Mouse (Mus musculus): Measurements from ENCODE around the gene Emid1.

Emid1 gene

DNA sequence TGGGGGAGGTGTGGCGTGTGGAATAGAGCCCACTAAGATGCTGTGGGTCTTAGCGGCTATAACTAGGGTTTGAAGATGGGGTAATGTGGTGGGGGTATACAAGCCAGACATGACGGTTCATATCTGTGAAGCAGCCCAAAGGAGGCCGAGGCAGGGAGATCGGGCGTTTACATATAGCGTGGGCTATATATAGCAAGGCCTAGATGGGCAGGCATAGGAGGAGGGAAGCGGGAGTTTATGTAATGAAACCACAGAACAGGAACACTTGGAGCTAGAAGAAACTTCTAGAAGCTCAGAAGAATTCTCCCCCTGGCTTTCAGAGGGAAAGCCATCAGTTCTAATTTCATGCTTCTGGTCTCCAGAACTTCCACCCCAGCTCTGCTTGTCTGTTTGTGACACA is 11.4 kb upstream of the Emid1 start:
- in situ Hi-C loops (cut with MboI; ENCODE audit: low sequenced_read_pairs) = no loop called here

DNA sequence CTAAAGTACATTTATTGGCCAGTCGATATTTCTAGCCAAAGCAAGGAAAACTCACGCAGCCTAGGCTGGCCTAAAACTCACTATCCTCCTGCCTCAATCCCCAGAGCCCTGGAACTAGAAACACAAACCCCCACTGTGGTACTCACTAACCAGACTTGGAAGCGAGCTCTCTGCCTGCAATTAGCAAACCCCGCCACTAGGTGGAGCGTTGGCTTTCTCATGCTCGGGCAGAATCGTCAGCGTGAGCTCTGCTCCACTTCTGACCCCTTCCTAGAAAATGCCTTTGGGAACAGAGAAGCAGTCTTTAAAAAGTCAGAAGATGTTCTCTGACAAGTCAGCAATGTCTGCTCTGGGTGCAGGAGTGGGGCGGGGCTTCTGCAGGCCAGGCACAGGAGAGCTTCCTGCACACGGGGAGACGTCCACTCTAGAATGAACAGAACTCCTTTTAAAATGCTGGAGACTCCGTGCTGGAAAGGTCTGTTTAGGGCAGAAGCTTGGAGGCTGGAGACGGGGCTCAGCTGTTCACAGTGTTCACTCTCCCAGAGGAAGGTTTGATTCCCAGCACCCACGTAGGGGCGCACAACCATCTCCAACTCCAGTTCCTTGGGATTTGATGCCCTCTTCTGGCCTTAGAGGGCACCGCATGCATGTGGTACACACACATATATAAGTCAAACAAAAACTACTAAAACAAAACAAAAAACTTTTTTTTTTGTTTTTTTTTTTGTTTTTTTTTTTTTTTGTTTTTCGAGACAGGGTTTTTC is 8.8 kb upstream of the Emid1 start:
- in situ Hi-C loops (cut with MboI; ENCODE audit: low sequenced_read_pairs) = no loop called here

DNA sequence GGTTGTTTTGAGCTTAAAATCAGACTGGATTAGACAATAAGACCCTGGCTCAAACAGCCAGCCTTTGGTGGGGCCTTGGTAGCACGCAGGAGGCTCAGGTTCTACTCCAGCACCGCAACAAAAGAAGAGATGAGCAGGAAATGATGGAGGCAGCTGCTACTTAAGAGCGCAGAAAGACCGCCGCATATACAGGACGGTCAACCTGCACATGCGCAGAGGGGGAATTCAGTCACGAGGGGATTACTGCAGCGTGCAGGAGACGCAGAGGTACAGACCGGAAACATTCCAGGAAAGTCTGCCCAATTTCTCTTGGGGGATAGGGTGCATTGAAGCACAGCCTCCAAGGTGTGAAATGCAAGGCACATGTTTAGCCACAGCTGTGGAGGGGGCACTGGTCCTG is 6.0 kb upstream of the Emid1 start:
- in situ Hi-C loops (cut with MboI; ENCODE audit: low sequenced_read_pairs) = no loop called here

DNA sequence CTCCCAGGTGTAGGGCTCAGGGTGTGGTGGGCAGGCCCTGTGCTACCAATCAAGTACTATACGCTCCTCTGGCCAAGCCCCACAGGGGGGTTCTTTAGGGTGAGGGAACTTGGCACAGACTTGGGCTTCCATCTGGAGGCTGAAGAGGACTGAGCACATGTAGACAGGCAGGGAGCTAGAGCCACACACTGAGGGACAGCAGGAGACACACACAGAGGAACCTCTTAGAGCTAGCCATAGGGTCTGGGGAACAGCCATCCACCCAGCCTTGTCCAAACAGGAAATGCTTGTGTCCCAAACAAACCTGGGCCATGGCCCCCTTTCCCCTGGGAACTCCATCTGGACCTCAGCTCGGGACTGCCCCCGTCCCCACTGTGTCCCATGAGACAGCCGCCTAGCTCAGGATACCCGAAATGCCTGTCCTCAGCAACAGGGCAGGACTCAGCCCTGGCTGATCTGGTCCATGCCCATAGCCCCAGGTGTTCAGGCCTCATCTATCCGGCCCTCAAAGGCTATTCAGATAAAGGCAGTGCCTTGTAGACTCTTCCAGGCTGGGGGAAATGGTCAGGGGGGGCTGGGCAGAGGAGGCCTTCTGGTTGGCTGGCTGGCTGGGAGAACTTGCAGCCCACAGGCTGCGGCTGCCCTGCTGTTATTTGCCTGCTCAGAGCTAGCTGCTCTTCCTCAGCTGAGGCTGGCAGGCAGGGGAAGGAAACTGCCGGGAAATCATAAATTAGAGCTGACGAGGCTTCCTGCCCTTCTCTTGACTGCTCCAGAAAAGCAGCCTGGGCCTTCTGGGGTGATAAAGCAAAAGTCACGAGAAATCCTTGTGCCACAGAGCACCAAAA is 3.1 kb upstream of the Emid1 start:
- in situ Hi-C loops (cut with MboI; ENCODE audit: low sequenced_read_pairs) = no loop called here

DNA sequence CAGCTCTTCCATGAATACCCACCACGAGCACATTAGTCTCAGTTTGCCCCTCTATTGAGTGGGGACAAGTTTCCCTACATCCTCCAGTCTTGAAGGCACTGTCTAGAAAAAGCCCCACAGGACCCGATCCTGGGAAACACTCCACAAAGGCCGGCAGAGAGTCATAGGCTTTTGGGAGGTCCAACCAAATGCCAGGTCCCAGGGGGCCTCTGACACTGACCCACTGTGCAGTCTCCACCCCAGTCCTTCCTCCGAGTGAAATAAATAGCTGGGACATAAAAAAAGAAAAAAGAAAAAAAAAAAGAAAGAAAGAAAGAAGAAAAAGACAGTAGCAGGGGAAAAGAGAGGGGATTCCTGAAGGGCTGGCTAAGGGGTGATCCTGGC is 818 bp downstream of the Emid1 start:
- in situ Hi-C loops (cut with MboI; ENCODE audit: low sequenced_read_pairs) = no loop called here

DNA sequence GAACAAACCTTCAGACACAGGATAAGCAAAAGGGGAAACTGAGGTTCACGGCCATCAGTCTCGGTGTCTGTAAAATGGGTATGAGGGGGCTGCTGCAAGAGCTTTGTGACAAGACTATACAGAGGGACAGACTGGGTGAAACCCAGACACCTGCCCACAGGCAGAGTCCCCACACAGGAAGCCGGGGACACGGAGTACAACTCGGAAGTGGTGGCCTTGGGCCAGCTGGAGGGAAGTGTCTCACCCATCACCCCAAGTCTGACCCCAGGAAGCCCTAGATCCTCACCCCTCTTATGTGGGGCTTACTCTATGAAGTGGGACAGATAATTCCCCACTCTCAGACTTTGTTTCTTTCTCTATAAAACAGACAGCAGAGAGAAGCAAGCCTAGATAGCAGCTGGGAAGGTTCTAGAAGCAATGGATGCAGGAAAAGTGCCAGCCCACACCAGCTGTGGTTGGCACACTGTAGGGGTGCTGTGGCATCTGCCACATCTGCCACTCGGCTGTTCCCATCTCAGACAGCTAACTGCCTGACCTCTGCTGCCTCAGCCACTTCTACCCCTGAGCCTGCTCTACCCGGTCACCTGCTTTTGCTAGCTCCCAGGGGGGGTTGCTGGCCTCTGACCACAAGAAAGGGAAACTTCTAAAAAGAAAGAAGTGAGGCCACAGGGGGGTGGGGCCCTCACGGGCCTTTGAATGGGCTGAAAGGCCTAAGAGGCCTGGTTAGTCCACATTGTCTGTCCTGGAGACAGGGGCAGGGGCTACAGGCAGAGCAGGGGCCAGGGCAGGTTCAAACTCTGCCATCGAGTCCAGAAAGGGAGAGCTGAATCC is 1.4 kb downstream of the Emid1 start:
- in situ Hi-C loops (cut with MboI; ENCODE audit: low sequenced_read_pairs) = no loop called here

DNA sequence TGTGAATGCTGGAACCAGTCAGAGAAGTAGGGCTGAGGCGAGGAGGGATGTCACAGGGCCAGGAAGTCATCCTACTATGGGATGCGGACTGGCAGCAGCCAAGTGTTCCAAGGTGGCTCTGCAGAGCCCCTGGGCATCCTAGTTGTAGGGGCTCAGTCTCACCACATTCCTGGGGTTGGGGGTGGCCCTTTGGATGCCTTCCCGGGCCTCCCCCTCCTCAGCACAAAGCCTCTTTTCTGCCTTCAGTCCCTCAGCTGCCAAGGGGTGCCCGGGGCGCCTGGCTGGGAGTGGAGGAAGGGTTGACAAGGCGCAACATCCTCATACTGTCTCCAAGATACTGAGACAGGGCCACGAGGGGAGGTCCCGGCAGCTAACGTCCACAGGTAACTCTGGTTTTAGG is 2.1 kb downstream of the Emid1 start:
- in situ Hi-C loops (cut with MboI; ENCODE audit: low sequenced_read_pairs) = no loop called here

DNA sequence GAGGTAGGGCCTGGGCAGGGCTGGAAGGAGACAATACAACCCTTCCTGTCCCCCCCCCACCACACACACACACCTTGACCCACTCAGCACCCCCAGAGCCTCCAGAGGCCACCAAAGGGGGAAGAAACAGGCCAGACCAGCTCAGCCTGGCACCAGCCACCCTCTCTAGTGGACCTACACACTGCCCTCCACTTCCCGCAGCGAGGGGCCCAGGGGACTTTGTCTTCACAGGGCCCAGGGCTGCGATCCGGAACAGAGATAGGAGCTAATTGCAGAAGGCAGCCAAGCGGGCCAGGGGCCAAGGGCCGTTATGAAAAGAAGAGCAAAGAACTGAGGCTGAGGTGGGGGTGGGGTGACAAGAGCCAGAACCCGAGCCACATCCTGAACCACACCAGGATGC is 2.8 kb downstream of the Emid1 start:
- in situ Hi-C loops (cut with MboI; ENCODE audit: low sequenced_read_pairs) = no loop called here

DNA sequence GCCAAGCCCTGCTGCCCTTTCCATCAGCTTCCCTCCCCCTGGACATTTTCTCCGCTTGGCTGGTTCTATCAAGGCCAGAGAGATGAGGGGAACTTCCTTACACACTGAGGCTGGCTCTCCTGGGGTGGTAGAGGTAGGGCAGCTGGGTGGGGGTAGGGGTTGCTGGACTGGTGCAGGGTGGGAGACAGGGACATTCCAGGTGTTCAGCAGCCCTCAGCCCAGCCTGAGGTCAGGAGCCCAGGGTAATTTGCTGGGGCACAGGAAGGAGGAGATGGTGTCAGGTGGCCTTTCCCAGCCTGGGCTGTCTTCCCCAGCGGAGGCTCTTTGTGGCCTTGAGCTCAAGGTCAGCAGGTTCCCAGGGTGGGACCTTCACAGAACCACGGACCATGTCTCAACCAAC is 6.5 kb downstream of the Emid1 start:
- in situ Hi-C loops (cut with MboI; ENCODE audit: low sequenced_read_pairs) = no loop called here

DNA sequence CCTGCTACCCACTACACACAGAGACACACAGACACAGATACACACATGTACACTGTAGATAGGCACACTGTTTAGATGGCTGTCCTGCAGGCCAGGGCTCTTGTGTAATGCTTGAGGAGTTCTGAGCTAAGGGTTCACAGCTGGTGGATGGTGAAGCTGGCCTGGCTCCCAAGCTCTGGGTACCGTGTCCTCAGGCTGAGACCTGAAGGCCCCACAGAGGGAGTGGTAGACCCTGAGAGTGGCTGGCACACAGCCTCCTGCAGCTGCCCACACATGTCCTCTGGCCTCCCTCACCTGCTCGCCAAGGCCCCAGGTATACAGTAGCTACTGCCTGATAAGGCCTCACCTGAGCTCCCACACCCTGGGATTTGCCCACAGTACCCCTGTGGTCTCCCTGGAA is 10.1 kb downstream of the Emid1 start:
- in situ Hi-C loops (cut with MboI; ENCODE audit: low sequenced_read_pairs) = no loop called here

DNA sequence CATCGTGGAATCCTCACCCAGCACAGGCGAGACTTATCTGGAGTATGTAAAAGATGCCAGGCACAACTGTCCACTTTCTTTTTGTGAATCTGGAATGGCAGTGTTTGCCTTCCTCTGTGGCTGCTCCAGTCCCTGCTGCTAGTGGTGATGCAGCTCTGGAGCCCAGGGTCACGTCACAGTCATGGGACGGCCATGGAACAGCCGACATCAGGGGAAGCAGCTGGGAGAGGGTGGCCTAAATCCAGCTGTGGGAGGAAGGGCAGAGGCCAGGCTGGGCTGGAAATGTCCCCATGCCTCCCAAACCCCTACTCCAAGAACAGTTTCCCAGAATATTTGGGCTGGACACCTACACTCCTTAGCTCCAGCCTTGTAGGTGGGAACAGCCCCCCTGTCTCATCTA is 10.8 kb downstream of the Emid1 start:
- in situ Hi-C loops (cut with MboI; ENCODE audit: low sequenced_read_pairs) = no loop called here

DNA sequence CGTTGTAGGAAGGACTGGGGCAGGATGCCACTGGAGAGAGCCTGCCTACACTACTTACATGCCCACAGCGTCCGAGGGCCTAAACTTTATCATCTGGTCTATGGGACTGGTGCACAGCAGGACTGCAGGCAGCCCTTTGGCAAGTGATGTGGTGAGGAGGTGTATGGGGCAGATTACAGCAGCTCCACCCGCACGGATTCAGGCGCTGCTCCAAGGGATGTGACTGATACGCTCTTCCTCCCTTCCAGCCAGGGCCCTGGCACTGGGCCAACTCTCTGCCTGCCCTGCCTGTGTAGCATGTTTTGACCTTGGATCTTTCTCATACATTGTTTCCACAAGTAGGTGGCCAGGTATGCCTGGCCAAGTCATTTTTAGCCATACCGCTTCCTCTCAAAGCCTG is 11.4 kb downstream of the Emid1 start:
- in situ Hi-C loops (cut with MboI; ENCODE audit: low sequenced_read_pairs) = no loop called here

DNA sequence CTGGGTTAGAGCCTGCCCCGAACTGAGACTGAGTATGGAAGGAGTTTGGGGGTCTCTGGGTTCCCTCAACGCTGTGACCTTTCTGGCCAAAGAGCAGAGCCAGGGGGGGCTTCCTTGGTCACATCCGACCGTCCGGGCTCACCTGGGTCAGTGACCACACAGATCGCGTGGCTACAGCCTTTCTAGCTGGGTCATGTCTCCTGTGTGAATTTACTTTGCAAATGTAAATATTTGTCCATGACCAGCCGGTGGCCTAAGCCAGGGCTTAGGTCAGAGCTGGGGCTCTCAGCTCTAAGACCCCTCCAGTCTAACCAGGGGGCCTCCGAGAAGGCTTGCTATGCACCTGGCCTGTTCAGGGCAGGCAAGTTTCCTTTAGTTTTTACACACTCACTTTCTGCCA is 12.7 kb downstream of the Emid1 start:
- in situ Hi-C loops (cut with MboI; ENCODE audit: low sequenced_read_pairs) = no loop called here

DNA sequence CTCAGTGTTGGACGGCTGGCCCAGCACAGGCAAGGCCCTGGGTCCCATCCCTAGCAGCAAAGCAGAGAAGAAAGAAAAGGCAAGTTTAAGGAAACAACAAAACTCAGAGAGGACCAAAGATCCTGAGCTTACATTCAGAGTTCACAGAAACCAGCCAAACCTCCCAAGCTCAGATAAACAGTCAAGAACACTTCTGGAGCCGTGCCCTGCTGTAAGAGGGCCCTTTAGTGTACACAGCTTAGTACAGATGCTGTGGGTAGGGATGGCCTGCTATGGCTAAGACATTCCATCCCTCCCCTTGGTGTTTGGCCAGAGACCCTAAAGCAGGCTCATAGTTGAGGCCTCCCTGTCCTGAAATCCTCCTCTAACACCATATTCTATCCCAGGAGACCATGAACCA is 13.4 kb downstream of the Emid1 start:
- in situ Hi-C loops (cut with MboI; ENCODE audit: low sequenced_read_pairs) = no loop called here

DNA sequence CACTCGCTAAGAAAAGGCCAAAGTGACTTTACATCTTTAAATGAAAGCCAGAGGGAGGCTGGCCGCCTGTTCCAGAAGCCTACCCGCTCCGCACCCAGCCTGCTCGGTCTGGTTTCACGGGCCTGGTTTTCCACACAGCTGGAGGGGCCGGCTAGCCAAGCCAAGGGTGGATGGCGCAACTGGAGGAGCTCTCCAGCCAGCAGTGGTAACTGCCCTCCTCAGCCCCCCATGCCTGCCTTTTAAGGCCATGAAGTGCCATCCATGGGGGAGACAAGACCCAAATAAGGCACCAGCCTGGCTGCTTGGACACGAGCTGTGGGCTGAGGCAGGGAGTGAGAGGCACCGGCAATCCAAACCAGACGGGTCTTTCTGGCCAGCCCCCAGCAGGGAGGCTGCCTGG is 16.1 kb downstream of the Emid1 start:
- in situ Hi-C loops (cut with MboI; ENCODE audit: low sequenced_read_pairs) = no loop called here

DNA sequence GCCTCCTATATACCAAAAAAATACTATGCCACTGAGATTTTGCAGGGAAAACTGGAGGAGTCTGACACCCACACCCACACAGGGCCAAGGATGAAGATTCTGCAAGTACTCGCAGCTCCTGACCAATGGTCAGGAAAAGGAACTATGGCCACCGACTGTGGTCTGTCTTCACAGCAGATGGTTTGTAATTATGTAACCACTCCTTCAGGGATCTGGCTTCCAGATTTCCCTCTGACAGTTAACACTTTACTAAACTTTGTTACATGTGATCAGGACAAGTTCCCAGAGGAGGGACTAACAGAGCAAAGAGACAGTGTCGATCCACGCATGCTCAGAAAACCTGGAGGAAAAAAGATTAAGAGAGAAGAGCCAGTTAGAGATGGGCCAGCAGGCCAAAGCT is 19.3 kb downstream of the Emid1 start:
- in situ Hi-C loops (cut with MboI; ENCODE audit: low sequenced_read_pairs) = no loop called here

DNA sequence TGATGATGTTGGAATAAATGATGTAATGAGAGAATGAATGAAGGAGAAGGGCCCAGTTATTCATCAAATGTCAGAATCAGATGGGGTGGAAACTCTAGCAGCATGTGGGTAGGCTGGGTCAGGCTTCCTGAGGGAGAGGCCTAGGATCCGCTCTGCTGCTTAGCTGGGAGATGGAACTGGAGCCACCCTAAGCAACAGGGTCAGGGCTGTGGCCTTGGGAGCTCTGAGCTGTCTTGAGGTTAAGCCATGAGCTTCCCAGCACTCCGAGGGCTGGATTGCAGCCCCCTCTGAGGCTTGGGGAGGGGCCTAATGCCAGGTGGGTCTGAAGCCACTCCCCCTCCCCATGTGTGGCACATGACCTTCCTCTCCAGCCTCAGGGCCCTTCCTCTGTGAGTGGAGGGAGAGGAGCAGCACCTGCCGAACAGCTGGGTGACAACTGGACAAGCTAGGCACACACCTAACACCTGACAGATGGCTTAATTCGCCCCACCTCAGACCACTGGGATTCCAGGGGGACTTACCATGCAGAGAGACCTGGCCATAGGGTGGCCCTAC is 21.9 kb downstream of the Emid1 start:
- in situ Hi-C loops (cut with MboI; ENCODE audit: low sequenced_read_pairs) = no loop called here

DNA sequence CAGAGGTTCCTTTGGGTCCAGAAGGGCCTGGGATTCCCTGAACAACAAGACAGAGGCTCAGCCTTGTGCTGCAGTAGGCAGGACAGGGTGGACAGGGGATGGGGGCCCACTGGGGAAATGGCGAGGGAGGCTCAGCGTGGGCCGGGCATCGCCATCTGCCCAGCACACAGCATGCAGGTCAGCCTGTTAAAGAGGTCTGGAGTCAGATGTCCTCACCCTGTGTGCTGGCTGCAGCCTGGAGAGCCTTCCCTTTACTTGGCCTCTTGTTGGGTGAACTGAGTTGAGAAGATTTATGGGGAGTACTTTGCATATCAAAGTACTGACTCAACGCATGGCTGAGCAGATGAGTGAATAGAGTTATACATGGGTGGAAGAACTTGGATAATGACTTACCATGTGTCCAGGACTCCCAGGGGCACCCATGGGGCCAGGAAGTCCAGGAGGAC is 23.0 kb downstream of the Emid1 start:
- in situ Hi-C loops (cut with MboI; ENCODE audit: low sequenced_read_pairs) = no loop called here

DNA sequence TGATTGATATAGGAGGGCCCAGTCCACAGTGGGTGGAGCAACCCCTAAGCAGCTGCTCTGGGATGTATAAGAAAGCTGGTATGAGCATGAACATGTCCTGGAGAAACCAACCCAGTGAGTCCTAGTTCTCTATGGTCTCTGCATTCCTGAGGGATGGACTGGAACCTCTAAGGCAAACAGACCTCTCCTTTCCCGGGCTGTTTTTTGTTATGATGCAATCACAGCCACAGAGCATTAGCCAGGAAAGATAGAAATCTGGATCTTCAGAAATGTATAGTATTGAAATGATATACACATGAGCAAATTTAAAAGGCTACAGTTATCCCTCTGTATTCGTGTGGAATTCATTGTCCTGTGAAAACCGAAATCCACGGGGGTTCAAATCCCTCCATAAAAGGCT is 26.3 kb downstream of the Emid1 start:
- in situ Hi-C loops (cut with MboI; ENCODE audit: low sequenced_read_pairs) = no loop called here

DNA sequence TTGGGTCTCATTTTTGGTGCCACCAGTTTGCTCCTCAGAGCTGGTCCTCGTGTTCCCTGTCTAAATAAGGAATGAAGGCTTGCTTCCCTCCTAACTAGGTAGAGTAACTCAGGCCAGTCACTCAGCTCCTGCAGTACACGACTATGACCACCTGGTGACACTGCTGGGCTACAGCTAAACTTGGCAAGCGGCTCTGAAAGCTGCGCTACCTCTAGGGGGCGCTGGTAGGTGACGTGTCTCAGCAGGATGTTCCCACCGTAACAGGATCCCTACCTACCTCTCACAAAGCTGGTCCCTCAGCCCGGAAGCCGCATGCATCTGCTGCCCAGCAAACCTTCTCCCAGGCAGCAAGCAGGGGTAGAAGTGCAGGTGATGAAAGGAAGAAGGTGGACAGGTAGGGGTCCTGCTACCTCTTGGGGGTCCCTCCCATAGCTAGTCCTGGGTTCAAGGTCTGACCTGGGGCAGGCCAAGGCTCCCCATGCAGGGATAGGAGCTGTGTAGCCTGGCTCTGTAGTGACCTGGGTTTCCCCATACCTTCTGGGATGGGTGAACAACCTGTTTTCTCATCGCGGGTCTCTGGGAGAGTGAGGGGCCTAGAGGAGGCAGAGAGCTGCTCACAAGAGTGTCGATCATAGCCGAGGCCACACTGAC is 37.0 kb downstream of the Emid1 start:
- in situ Hi-C loops (cut with MboI; ENCODE audit: low sequenced_read_pairs) = loop anchor here (10.0 kb wide), 1 partner anchor 350 kb away; no protein-coding TSS in a partner anchor

DNA sequence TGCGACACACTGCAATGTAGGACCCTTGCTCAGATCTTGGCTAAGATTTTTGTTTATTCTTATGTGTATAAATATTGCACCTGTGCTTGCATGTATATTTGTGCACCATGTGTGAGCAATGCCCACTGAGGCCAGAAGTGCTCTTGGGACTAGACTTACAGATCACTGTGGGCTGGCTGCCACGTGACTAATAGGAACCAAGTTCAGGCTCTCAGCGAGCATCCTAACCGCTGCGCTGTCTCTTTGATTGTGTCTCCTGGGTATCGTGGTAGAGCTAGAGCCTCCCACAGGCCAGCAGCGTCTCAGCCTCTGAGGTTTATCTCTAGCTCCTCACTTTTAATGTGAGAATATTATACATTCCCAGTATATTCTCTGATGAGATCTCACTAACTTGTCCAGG is 38.4 kb downstream of the Emid1 start:
- in situ Hi-C loops (cut with MboI; ENCODE audit: low sequenced_read_pairs) = loop anchor here (10.0 kb wide), 1 partner anchor 351 kb away; no protein-coding TSS in a partner anchor

Measured in CH12F3 (cell line).